Mouse (Mus musculus): Measurements from ENCODE around the gene Foxp1.
A peak's percentile ranks its signal among the peaks of the same experiment; 100 is the strongest.

Gene Foxp1

DNA sequence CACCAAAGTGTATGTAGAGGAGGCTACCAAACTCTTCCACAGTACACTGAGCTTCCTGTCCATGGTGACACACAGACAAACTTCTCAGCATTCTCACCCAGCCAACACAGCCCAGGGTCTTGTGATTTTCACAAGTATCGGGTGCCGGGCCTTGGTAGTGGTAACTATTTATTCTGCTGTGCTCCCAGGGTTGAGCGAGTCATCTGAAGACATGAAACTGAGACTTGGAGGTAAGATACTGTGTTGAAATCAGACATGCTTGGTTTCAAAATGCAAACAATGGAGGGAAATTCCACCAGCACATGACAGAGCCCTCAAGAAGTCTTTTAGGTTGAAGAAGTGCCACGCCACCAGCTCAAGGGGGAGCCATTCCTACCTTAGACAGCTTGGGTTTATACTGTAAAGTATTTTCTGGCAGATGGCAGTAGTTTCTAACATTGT, 465.4 kb downstream of the Foxp1 start:
- DNase-seq (ENCODE audit: low read depth, low spot score) = no peak

GRCm38 (mm10) chr6:99056379-99056778, 466.1 kb downstream of the Foxp1 start:
- DNase-seq (ENCODE audit: low read depth, low spot score) = no peak

- DNase-seq (ENCODE audit: low read depth, low spot score) = no peak
Observed at GRCm38 (mm10) chr6:99053998-99054397, 468.5 kb downstream of the Foxp1 start.

DNA sequence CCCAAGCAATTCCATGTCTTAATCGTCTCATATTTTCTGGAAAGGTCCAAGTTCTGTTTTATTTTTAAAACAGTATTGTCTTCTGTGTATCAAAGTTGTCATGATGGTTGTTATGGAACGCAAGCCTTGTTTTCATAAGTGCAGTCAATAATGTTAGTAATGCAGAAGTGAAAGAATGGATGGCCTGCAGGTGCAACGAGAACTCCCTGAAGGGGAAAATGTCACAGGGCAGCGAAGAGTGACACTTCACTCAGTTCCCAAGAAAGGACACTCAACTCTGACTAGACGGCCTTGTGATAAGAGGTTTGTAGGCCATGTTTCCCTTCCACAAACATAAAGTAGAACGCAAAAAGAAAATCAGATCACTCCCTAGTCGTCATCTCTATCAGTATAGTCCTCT, 469.4 kb downstream of the Foxp1 start:
- DNase-seq (ENCODE audit: low read depth, low spot score) = no peak

DNA sequence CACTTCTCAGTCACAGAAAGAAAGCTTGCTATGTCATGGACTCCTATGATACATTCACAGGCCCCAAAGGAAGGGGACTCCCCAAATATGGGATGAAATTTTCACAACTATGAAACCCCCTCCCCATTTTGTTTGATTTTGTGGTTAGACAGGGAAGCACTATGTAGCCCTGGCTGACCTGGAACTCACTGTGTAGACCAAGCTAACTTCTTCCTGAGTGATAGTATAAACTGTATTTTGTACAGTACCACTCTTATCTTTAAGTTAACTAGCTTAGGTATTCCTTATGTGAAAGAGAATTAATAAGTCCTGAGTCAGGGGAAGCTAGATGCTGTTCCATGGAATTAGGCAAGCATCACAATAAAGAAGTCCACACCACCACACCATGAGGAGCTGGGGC, 470.8 kb downstream of the Foxp1 start:
- DNase-seq (ENCODE audit: low read depth, low spot score) = no peak

GRCm38 (mm10) chr6:99050288-99051006, 472.1 kb downstream of the Foxp1 start:
- DNase-seq (ENCODE audit: low read depth, low spot score) = peak; percentile 25

DNA sequence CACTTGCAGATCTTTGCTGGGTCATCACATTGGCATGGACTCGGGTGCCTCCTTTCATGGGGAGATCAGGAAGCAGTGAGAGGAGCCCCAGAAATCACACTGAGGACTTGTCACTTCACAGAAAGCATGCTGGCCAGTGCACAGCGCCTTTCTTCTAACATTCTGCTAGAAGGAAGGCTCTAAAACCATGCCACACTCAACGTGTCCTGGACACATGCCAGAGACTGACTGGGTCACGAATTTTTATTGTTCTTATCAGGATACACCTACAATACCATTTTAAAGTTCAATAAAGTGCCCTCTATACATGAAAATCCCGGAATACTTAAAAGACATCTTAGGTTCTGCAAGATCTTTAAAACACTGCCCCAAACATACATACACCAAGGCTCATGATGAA, 475.2 kb downstream of the Foxp1 start:
- no peak for DNase-seq (ENCODE audit: low read depth, low spot score)

DNA sequence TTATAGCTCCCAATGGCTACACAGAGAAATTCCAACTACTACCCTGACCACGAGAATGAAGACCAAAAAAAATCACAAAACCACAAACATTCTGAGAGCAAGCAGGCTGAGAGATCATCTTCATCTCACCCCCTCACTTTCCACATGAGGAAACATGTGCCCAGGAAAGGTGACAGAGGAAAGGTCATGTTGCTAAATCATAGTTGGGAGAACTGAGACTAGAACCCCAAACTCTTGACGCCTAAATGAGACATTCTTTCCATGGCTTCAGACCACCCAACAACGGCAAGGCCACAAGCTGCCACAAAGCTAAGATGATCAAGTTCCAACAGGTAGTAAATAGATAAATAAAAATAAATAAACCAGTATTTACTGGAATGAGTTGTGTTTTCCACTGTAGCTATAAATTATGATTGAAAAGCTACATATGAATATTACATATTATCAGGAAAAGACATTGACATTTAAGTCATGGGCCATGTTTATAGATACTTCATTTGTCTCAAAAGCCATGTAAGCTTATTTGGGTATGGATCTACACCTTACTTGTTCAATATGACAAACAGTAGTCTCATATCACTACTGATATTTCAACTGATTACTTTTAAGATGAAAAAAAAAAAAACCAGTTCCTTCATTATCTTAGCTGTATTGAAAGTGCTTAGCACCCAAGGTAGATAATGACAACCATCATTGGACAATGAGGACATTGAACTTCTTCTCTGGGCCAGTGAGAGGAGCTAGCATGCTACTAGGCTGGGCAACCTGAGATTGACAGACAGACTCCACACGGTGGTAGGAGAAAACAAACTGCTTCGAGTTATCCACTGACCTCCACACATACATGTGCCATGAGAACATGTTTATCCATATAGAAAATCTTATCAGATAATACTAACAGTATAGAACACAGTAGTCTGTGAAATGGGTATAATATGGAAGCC, 476.4 kb downstream of the Foxp1 start:
- DNase-seq (ENCODE audit: low read depth, low spot score) = no peak

- no peak for DNase-seq (ENCODE audit: low read depth, low spot score)
Observed at GRCm38 (mm10) chr6:99043932-99044664, 478.4 kb downstream of the Foxp1 start.

DNA sequence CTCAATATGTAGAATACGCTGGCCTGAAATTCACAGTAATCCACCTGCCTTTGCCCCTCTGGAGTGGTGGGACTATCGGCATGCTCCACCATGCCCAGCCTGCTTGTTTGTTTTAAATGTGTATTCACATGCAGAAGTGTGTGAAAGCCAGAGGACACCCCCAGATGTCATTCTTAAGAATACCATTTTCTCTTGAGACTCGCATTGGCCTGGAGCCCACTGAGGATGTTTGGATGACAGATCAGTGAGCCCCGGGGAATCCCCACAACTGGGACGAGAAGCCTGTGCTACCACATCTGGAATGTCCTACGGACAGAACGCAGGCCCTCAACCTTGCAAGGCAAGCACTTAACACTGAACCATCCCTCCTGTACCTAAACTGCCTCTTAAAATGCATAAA, 479.3 kb downstream of the Foxp1 start:
- no peak for DNase-seq (ENCODE audit: low read depth, low spot score)

DNA sequence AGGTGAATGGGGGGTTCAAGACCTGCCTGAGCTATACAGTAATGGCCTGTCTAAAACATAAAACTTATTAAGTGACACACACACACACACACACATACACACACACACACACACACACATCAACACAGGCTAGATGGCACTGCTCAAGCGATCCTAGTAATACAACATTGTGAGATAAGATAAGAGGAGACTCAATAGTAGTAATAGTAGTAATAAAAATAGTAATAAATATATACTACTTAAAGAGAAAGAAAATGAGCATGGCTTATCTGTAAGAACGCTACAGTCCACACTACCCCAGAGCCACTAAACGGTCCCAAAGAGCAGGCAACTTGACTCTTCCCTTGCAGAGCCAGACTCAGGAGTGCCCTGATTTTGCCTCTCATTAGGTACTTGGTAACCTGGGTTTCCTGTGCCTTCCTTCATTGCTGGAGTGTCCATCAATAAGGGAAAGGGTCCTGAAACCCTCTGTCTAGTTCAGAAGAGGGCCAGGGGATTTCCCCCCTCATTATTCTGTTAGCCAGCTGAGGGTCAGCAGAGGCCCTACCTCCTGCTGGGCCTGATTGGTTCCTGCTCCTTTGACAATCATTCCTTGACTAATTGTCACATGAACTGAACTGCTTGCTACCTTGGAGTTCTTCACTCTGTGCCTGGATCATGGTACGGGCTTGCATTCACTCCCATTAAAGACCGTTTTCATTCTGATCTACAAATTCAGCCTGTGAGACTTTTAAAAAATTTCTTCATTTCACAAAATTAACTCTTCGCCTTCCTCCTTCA, 480.2 kb downstream of the Foxp1 start:
- DNase-seq (ENCODE audit: low read depth, low spot score) = no peak

DNA sequence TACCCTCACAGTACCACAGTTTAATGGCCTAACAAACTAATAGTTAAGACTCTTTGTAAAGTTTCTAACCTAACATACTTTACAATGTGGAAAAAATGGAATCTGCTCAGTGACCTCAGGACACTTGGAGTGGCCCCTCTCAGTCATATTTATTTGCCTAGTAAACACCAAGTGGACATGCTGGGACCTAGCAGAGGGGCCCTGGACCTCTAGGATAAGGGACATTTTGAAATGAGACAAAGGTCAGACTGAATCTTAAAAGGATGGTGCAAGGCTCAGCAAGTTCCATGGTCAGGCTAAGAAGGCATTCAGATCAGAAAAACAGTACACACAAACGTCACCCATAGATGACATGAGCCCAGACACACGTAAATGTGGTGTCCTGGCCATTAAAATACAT, 483.5 kb downstream of the Foxp1 start:
- no peak for DNase-seq (ENCODE audit: low read depth, low spot score)

DNA sequence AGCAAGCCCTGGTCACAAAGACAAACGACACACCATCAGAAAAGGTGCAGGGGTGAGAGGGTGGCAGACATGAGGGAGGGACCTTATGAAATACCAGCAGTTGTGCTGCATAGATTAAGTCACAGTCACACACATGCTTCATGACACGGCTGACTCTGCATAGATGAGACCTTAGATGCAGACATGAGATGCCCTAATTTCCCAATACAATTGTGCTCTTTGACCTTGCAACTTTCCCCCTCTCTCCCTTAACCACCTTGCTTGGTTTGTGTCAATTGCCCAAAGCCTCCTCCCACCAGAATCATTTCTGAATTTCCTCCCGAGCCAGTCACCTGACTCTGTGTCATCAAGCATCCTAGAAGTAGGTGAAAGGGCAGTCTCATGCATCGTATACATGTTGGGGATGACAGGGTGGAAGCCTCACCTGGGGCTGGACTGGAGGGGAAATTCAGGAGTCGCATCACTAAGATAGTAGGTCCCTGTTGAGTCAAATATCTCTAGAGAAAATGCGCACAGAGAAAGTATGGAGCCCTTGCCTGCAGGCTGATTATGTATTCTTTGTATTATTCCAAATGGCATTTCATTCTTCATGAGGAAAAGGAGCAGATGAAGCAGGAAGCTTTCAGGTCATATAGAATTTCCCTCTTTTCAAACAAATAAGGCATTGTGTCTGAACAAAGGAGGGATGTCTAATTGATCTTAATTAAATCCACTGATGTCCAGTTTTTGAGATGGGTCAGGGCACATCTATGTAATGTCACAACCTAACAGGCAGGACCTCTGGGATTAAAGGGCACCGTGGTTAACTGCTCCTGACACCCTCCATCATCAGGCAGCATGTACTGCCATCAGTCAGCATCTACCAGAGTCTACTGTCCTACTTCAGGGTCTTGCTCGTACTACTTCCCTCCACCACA, 486.8 kb downstream of the Foxp1 start:
- no peak for DNase-seq (ENCODE audit: low read depth, low spot score)

GRCm38 (mm10) chr6:99033062-99033461, 489.5 kb downstream of the Foxp1 start:
- DNase-seq (ENCODE audit: low read depth, low spot score) = peak; percentile 49

DNA sequence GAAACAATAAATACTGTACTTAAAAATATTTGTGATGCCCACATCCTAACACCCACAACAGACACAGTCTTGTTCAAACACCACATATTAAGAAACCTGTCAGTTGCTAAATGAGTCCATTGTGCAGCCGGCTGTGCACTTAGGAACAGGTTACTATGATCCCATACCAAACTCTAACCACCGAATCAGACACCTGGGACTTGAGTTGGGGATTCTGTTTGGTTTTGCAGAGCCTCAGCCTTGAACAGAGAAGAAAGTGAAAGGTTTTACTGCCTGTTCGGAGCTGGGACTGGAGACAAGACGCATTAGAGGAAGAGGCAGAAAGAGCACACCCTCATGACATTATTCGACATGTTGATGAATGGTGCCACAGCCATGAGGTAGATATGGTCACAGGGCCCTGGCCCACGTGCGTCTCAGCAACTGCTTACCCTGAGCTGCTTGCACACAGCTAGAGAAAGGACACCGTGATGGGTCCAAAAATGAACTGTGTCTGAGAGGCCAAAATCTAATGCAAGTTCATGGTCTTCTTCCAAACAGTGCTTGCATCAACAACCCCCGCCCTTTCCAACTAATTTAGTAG, 491.1 kb downstream of the Foxp1 start:
- DNase-seq (ENCODE audit: low read depth, low spot score) = no peak

GRCm38 (mm10) chr6:99030251-99030650, 492.3 kb downstream of the Foxp1 start:
- no peak for DNase-seq (ENCODE audit: low read depth, low spot score)

DNA sequence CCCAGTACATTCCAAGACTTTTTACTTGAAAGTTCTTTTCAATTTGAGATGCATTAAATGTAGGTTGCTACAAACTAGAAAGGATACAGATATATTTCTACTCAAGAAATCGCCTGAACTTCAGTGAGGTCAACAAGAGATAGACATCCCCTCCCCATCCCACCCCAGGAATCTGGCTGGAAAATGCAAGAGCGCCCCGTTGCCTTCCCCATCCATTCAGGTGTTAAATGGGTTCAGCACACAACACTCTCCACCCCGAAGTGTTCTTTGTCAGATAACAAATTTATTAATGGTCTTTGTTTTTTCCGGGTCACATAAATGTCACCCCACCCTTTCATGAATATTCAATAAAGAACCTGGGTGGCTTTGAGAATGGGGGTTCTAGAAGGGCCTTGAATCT, 493.1 kb downstream of the Foxp1 start:
- no peak for DNase-seq (ENCODE audit: low read depth, low spot score)

DNA sequence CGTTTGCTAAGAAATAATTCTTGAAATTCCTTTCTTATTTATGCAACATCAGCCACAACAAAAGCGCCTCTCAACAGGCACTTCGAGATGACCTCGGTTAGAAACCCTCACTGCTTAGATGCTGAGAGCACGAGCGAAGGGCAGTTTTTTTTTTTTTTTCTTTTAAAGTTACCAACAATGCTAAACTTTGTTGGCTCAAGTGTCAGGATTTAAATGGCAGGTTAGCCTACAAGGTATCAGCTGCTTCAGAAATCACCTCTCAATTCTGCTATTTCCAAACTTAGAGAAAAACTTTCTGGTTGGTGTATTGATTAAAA, 493.6 kb downstream of the Foxp1 start:
- no peak for DNase-seq (ENCODE audit: low read depth, low spot score)

DNA sequence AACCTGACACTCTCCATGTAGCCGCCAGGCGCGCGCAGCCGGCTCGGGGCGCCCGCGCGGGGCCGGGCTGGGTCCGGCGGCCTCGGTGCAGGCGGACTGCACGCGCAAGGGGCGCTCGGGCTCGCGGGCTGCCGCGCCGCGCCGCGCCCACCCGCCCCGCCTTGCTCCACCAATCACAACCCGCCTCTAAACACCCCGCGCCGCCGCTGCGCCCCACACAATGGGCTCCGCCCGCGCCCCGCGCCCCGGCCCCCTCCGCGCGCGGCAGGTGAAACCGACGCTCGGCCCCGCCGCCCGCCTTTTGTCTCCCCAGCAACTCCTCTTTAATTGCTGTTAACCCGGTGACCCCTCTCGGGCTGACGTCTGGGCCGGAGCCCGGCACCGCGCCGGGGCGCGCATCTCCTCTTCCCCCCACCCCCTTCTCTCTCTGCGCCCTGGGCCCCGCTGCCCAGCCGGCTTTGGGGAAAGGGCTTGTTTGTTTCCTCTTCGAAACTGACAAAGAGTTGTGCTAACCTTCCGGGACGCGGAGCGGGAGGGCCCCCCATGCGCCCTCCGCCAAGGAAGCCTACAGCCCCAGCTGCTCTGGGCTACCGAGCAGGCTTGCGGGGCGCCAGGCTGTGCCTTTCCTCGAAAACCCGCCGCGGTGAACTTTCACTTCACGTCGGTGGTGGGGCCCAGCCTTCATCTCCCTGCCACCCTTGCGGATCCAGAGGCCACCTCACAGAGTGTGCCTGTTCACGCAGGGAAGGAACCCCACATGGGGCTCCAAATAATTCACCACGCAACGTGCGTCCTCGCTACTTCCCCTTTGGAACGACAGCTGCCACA, 494.1 kb downstream of the Foxp1 start:
- peak; percentile 68 for DNase-seq (ENCODE audit: low read depth, low spot score)
